8 mouse cellular contexts compared by ENCODE assay signal in the genomic region with DNA sequence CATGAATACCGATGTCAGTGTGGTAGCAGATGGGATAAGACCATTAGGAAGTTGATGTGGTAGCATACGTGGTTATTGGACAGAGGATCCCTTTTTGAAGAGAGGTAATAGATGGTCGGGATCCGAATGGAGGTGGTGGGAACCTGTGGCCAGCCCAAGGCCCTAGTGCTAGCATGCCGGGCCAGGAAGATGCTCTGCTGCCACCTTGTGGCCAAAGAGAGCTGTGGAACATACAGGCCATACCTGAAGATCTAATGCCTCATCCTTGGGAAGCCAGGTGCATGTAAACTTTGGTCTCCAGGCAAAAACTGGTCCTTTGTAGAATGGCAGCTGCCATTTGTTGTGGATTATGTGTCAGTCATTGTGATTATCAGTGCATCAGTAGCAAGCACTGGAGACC. TPM values are rescaled to one million over a fixed set of nuclear protein-coding genes. Genes with fewer than 3 reads are reported as not detected.
A peak's percentile ranks its signal among the peaks of the same experiment; 100 is the strongest.
DNase-seq lines count a peak whose midpoint lies in the region; ATAC-seq and TF ChIP-seq lines count a peak whose summit lies in the region.

No protein-coding gene starts in this region.

- peak; percentile 84 for TF ChIP-seq CTCF in E14TG2a.4 (conservative IDR thresholded peaks at IDR 0.05; ENCODE audit: low read length)

- H3K4me3 ChIP-seq in E14TG2a.4 (replicated peaks; ENCODE audit: low read length) = no peak overlapping the region
- no peak overlapping the region for H3K4me3 ChIP-seq in heart, embryonic 14.5 days (ENCODE audit: control insufficient read depth in 1 of 2, insufficient read depth in 1 of 2, low read depth in 1 of 2, low read length in 2 of 2)

- no peaks in the 10 kb centered on the region for H3K9me3 ChIP-seq in E14TG2a.4 (ENCODE audit: low read length)
- H3K9me3 ChIP-seq in heart, embryonic 14.5 days (ENCODE audit: control insufficient read depth, low read length) = no peaks in the 10 kb centered on the region

- H3K27me3 ChIP-seq in E14TG2a.4 (ENCODE audit: insufficient read depth, low read length) = peaks cover 13% of the 10 kb centered on the region
- H3K27me3 ChIP-seq in heart, embryonic 14.5 days (ENCODE audit: control insufficient read depth, insufficient read depth, low read length) = no peaks in the 10 kb centered on the region

- H3K4me2 ChIP-seq in heart, embryonic 14.5 days (ENCODE audit: low read length) = no peak overlapping the region

- peak; percentile 40; the same call in 1 of the 2 replicates for ATAC-seq in heart, embryonic 14.5 days (ENCODE audit: insufficient number of reproducible peaks, insufficient read depth, low FRiP score, low read depth)

- peak; percentile 56 for DNase-seq in adrenal gland, adult 8-10 months
- peak; percentile 62 for DNase-seq in embryo, embryonic 9.5 days (ENCODE audit: extremely low spot score)
- DNase-seq in kidney, postnatal 4 days = peak; percentile 87 to 90
- peak; percentile 67 to 83 for DNase-seq in lung, postnatal 4 days
- peak; percentile 81 for DNase-seq in right cerebral cortex, postnatal 14 days
- DNase-seq in ovary, postnatal 10 days (ENCODE audit: low spot score) = no peak

- H3K36me3 ChIP-seq in E14TG2a.4 (ENCODE audit: insufficient read depth, low read length) = peaks cover 19% of the 10 kb centered on the region
- no peaks in the 10 kb centered on the region for H3K36me3 ChIP-seq in heart, embryonic 14.5 days (ENCODE audit: control insufficient read depth, insufficient read depth, low read length)

- H3K27ac ChIP-seq in heart, embryonic 14.5 days (replicated peaks in 1 of 2; ENCODE audit: control insufficient read depth in 1 of 2, insufficient read depth in 1 of 2, low read depth in 2 of 2, low read length in 2 of 2) = no peak overlapping the region

- WGBS in heart, embryonic 14.5 days = 14% methylated on average over 5 of the region's 5 CpGs

- peaks cover 53% of the 10 kb centered on the region for H3K4me1 ChIP-seq in E14TG2a.4 (replicated peaks; ENCODE audit: low read depth, low read length)
- H3K4me1 ChIP-seq in heart, embryonic 14.5 days (ENCODE audit: control insufficient read depth in 2 of 2, insufficient read depth in 2 of 2, low read length in 2 of 2) = peaks cover 14 to 38% of the 10 kb centered on the region in 2 experiments

- no peak overlapping the region for H3K9ac ChIP-seq in heart, embryonic 14.5 days (ENCODE audit: low read length)

RNA-seq across cellular contexts. Expression of gene Agap3, which starts 18.6 kb away (rescaled TPM):
- 100 to 1,000 TPM in 2 of 4 experiments, 10 to 100 TPM in 2; 86.3 to 117 (median 102) TPM for total RNA-seq in adrenal gland, adult 8-10 months (2022)
- 36.7 and 38.7 TPM in 2 replicates for polyA plus RNA-seq in heart, embryonic 14.5 days (2014; fragmentation: Nextera tagmentation; extraction: Ambion mirVana)

RNA-seq across cellular contexts. Expression of gene Tmub1, which starts 22.9 kb away (rescaled TPM):
- 10 to 100 TPM; 17.0 to 19.6 (median 17.7) TPM for total RNA-seq in adrenal gland, adult 8-10 months (2022)
- 18.3 and 20.5 TPM in 2 replicates for polyA plus RNA-seq in heart, embryonic 14.5 days (2014; fragmentation: Nextera tagmentation; extraction: Ambion mirVana)

RNA-seq across cellular contexts. Expression of gene Fastk, which starts 25.5 kb away (rescaled TPM):
- 100 to 1,000 TPM in 2 of 4 experiments, 10 to 100 TPM in 2; 96.8 to 117 (median 102) TPM for total RNA-seq in adrenal gland, adult 8-10 months (2022)
- polyA plus RNA-seq in heart, embryonic 14.5 days (2014; fragmentation: Nextera tagmentation; extraction: Ambion mirVana) = 157 and 181 TPM in 2 replicates

RNA-seq across cellular contexts. Expression of gene Slc4a2, which starts 47.0 kb away (rescaled TPM):
- total RNA-seq in adrenal gland, adult 8-10 months (2022) = 10 to 100 TPM; 53.0 to 84.3 (median 65.6) TPM
- polyA plus RNA-seq in heart, embryonic 14.5 days (2014; fragmentation: Nextera tagmentation; extraction: Ambion mirVana) = 18.7 and 20.4 TPM in 2 replicates

RNA-seq across cellular contexts. Expression of gene Cdk5, which starts 47.3 kb away (rescaled TPM):
- 10 to 100 TPM; 43.2 to 66.8 (median 56.2) TPM for total RNA-seq in adrenal gland, adult 8-10 months (2022)
- 28.6 and 31.0 TPM in 2 replicates for polyA plus RNA-seq in heart, embryonic 14.5 days (2014; fragmentation: Nextera tagmentation; extraction: Ambion mirVana)
